Mouse (Mus musculus) heart, adult 2 months (tissue): ENCODE data around the gene Sppl2a. TPM values are rescaled to one million over a fixed set of nuclear protein-coding genes. Genes with fewer than 3 reads are reported as not detected.

Source experiments
- DNase-seq, 2 experiments: peaks; one replicate each; pipeline ENCODE4 v3.0.0; 2021
- H3K27ac ChIP-seq: fragments of 200-600 bp; 2 replicates; pipeline ENCODE4 v1.8.1; 2022
- H3K27me3 ChIP-seq: fragments of 200-500 bp; 2 replicates; pipeline ENCODE4 v1.6.1; 2012; ENCODE audit warnings: mild to moderate bottlenecking, low read length, inconsistent platforms, mixed read lengths; ENCODE audit not compliant: control insufficient read depth, insufficient read depth
- H3K36me3 ChIP-seq: fragments of 200-500 bp; 2 replicates; pipeline ENCODE4 v1.6.1; 2012; ENCODE audit warnings: low read length, inconsistent platforms; ENCODE audit not compliant: control insufficient read depth, insufficient read depth
- H3K4me1 ChIP-seq: fragments of 200-500 bp; 2 replicates; pipeline ENCODE4 v1.6.1; 2011; ENCODE audit warnings: low read length; ENCODE audit not compliant: control insufficient read depth, insufficient read depth
- H3K4me3 ChIP-seq: fragments of 200-600 bp; 2 replicates; pipeline ENCODE4 v1.8.1; 2022
- H3K79me2 ChIP-seq: fragments of 200-500 bp; replicated peaks from 2 replicates; pipeline ENCODE4 v1.6.1; 2012; ENCODE audit warnings: mild to moderate bottlenecking, inconsistent platforms, low read length, moderate library complexity, mixed read lengths; ENCODE audit not compliant: control insufficient read depth, insufficient read depth
- H3K9ac ChIP-seq: fragments of 200-500 bp; 2 replicates; pipeline ENCODE4 v1.6.1; 2012; ENCODE audit warnings: low read depth, mild to moderate bottlenecking, control low read depth, inconsistent platforms, low read length, mixed read lengths
- CTCF ChIP-seq: fragments of 200-600 bp; IDR thresholded peaks from 2 replicates; pipeline ENCODE4 v1.8.1; 2022; ENCODE audit warnings: antibody characterized with exemption, mild to moderate bottlenecking, moderate library complexity
- EP300 ChIP-seq: fragments of 200-500 bp; IDR thresholded peaks from 2 replicates; pipeline ENCODE4 v1.6.1; 2011; ENCODE audit warnings: low read depth, low read length, control low read depth; ENCODE audit not compliant: insufficient read depth
- POLR2A ChIP-seq: fragments of 200-500 bp; IDR thresholded peaks from 2 replicates; pipeline ENCODE4 v1.6.1; 2011; ENCODE audit warnings: mild to moderate bottlenecking, low read depth, low read length, control low read depth; ENCODE audit not compliant: insufficient read depth
- WGBS: fragments of 180-500 bp; shearing (Covaris S2); methylation state at CpG from one replicate; pipeline ENCODE4 v1.1.7; 2018; 5-methylcytosine and 5-hydroxymethylcytosine counted together
- intact Hi-C: fragments of 180-260 bp; cut with DNase I; formaldehyde crosslinking; loops from one replicate; pipeline ENCODE4 v1.15.1; 2025
- polyA plus RNA-seq: library from polyadenylated mRNA; depleted of rRNA; stranded (reverse); fragments of >200 nt; gene quantifications from 2 replicates; pipeline ENCODE4 v1.2.3, GENCODE M21; 2012
- total RNA-seq, 2 experiments: library from RNA; stranded (reverse); gene quantifications; 2 replicates each; pipeline ENCODE4 v1.2.3; 2021

Sppl2a gene
- total and polyA plus RNA-seq, 3 experiments, result 17.4 to 56.4 (median 51.5) TPM

GRCm38 (mm10) chr2:126920358-126921060 lies 12.5 kb downstream of the Sppl2a start:
- intact Hi-C loops, result no loop called here
- WGBS, result 80% methylated on average over 12 of the region's 12 CpGs

GRCm38 (mm10) chr2:126916236-126916635 lies 16.8 kb downstream of the Sppl2a start:
- Histone ChIP-seq H3K27ac (no peak overlapping the region), H3K79me2 (no peaks in the 10 kb centered on the region), H3K9ac (no peak overlapping the region), H3K4me1 (no peaks in the 10 kb centered on the region; the same call in 1 of the 2 replicates), H3K4me3 (no peak overlapping the region), H3K27me3 (no peaks in the 10 kb centered on the region), H3K36me3 (peaks cover 4% of the 10 kb centered on the region)
- intact Hi-C loops, result loop anchor here (5.0 kb wide), 1 partner anchor 74 kb away; no protein-coding TSS in a partner anchor
- no peak for DNase-seq
- 53% methylated on average over 1 of the region's 1 CpGs for WGBS
- TF ChIP-seq CTCF (no peak), EP300 (no peak), POLR2A (no peak)

More at GRCm38 (mm10) chr2:126920358-126921060, 12.5 kb downstream of the Sppl2a start:
- H3K9ac ChIP-seq, result no peak overlapping the region
- no peak for TF ChIP-seq POLR2A
- no peak for TF ChIP-seq CTCF
- TF ChIP-seq EP300, result no peak
- no peaks in the 10 kb centered on the region for H3K79me2 ChIP-seq
- no peak overlapping the region for H3K4me3 ChIP-seq
- H3K27ac ChIP-seq, result no peak overlapping the region
- H3K4me1 ChIP-seq, result no peaks in the 10 kb centered on the region
- no peaks in the 10 kb centered on the region for H3K27me3 ChIP-seq
- 0 out of 2 replicates have a peak, but pooled peaks cover 2% of the 10 kb centered on the region for H3K36me3 ChIP-seq
- DNase-seq, result no peak

- peak in 1 of 2 experiments; percentile 28 for DNase-seq
- Histone ChIP-seq H3K4me1 (no peaks in the 10 kb centered on the region; the same call in 1 of the 2 replicates), H3K27me3 (no peaks in the 10 kb centered on the region), H3K27ac (peak overlapping the region; percentile 66), H3K4me3 (no peak overlapping the region), H3K79me2 (no peaks in the 10 kb centered on the region), H3K9ac (no peak overlapping the region), H3K36me3 (peaks cover 4% of the 10 kb centered on the region)
- intact Hi-C loops, result no loop called here
- TF ChIP-seq POLR2A (no peak), CTCF (no peak), EP300 (no peak)
- 40% methylated on average over 4 of the region's 4 CpGs for WGBS
These were observed 18.9 kb downstream of the Sppl2a start for GRCm38 (mm10) chr2:126914096-126914495.

- TF ChIP-seq POLR2A (no peak), CTCF (no peak), EP300 (no peak)
- whole genome bisulfite sequencing, result 58% methylated on average over 3 of the region's 3 CpGs
- Histone ChIP-seq H3K79me2 (no peaks in the 10 kb centered on the region), H3K9ac (no peak overlapping the region), H3K27me3 (no peaks in the 10 kb centered on the region), H3K4me3 (no peak overlapping the region), H3K27ac (no peak overlapping the region), H3K4me1 (no peaks in the 10 kb centered on the region), H3K36me3 (peaks cover 2% of the 10 kb centered on the region; the same call in 1 of the 2 replicates)
- DNase-seq, result no peak
- intact Hi-C loops, result no loop called here
These were observed 28.9 kb downstream of the Sppl2a start for GRCm38 (mm10) chr2:126904162-126904561.

GRCm38 (mm10) chr2:126897511-126897910 lies 35.5 kb downstream of the Sppl2a start:
- 69% methylated on average over 9 of the region's 9 CpGs for WGBS
- Histone ChIP-seq H3K79me2 (no peaks in the 10 kb centered on the region; the same call in 1 of the 2 replicates), H3K4me3 (peak overlapping the region; percentile 37), H3K4me1 (no peaks in the 10 kb centered on the region), H3K27me3 (no peaks in the 10 kb centered on the region), H3K9ac (peak overlapping the region; percentile 64), H3K36me3 (peaks cover 2% of the 10 kb centered on the region), H3K27ac (peak overlapping the region; percentile 93)
- intact Hi-C loops, result no loop called here
- TF ChIP-seq POLR2A (peak; percentile 88), CTCF (no peak), EP300 (peak; percentile 70)
- DNase-seq, result peak in 1 of 2 experiments; percentile 41

GRCm38 (mm10) chr2:126896941-126897340 lies 36.1 kb downstream of the Sppl2a start:
- intact Hi-C loops, result no loop called here

More at GRCm38 (mm10) chr2:126896941-126897340, 36.1 kb downstream of the Sppl2a start:
- Histone ChIP-seq H3K27ac (peak overlapping the region; percentile 93), H3K79me2 (no peaks in the 10 kb centered on the region; the same call in 1 of the 2 replicates), H3K4me3 (peak overlapping the region; percentile 37), H3K4me1 (no peaks in the 10 kb centered on the region; the same call in 1 of the 2 replicates), H3K9ac (peak overlapping the region; percentile 64), H3K36me3 (peaks cover 6% of the 10 kb centered on the region), H3K27me3 (no peaks in the 10 kb centered on the region)
- 64% methylated on average over 6 of the region's 6 CpGs for WGBS
- DNase-seq, result no peak
- no peak for TF ChIP-seq POLR2A
- TF ChIP-seq CTCF, result no peak
- no peak for TF ChIP-seq EP300
